Mouse (Mus musculus): Measurements from ENCODE around the gene Eif2a. TPM values are rescaled to one million over a fixed set of nuclear protein-coding genes. Genes with fewer than 3 reads are reported as not detected.

Gene Eif2a
- polyA plus RNA-seq, 1 experiment = 9.9 TPM

DNA sequence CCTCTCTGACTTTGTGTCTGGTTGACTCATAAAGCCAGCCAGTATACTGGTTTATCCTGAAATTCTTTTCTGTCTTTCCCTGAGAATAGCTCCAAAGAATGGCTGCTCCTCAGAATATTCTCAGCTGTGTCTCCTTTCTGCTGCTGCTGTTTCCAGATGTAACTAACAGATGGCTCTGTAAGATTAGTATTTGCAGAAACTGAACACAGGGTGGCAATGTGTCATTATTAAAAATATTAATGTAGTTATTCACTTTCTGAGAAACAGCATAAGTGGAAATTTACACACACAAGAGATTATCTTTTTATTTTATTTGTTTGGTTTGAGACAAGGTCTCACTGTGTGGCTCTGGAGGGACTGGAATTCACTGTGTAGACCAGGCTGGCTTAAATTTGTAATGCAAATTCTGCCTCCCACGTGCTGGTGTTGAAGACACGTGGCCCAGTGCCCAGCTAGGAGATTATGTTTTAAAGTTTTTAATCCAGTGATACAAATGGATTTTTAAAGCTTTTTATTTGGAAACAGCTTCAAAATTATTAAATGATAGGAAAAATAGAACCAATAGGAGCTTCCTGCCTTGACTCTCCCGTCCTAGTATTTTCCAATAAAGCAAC is 21.8 kb upstream of the Eif2a start:
- Histone ChIP-seq H3K4me1 (ENCODE audit: control insufficient read depth, insufficient read depth, low read length) (no peaks in the 10 kb centered on the region), H3K4me3 (replicated peaks; ENCODE audit: extremely low read depth, low read depth, low read length) (no peak overlapping the region)
- 59% methylated on average over 3 of the region's 3 CpGs for WGBS
- TF ChIP-seq CTCF (IDR thresholded peaks at IDR 0.05; ENCODE audit: insufficient read depth, low read length) (no peak), POLR2A (IDR thresholded peaks at IDR 0.05; ENCODE audit: borderline replicate concordance, extremely low read depth, low read depth, low read length) (no peak)
- no peak for DNase-seq

DNA sequence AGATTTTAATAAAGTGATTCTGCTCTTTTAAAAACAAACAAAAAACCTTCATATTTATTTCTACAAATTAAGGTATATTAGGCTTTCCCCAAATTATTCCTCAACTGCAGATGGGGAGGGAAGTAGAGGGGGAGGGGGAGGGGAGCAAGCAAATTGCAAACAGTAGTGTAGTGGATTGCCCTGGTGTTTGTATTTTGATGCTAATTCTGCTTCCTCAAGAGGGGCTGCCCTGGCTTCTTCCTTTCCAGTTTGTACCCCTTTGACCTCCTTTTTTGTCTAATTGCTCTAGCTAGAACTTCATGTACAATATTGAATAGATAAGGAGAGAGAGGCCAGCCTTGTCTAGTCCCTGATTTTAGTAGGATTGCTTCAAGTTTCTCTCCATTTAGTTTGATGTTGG is 20.9 kb upstream of the Eif2a start:
- DNase-seq = no peak
- Histone ChIP-seq H3K4me1 (ENCODE audit: control insufficient read depth, insufficient read depth, low read length) (no peaks in the 10 kb centered on the region), H3K4me3 (replicated peaks; ENCODE audit: extremely low read depth, low read depth, low read length) (no peak overlapping the region)
- TF ChIP-seq CTCF (IDR thresholded peaks at IDR 0.05; ENCODE audit: insufficient read depth, low read length) (no peak), POLR2A (IDR thresholded peaks at IDR 0.05; ENCODE audit: borderline replicate concordance, extremely low read depth, low read depth, low read length) (no peak)

DNA sequence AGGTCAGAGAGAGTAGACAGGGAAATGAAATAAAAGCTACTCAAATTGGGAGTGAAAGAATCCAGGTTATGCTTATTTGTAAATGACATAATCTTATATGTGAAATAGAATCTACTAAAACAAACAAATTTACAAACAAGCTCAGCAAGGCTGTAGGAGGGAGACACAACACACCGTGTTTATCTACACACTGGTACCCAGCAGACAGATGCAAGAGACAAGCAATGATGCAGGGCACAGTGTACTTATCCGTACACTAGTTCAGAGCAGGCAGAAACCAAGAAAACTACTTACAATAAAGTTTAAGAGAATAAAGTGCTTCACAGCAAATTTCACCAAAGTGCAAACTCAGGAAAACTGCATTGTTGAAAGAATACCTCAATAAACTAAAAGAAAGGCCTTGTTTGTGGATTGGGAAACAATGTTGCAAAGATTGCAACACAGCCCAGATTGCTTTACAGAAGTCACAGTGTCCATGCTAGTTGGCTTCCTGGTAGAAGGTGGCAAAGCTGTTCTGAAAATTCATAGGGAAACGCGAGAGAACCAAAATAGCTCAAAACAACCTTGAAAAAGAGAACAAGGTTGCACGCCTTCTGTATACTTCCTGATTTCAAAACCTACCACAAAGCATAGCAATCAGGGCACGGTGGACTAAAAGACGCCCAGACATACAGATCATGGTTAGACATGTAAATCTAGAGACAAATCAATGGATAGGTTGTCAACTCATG is 17.4 kb upstream of the Eif2a start:
- H3K4me1 ChIP-seq (ENCODE audit: control insufficient read depth, insufficient read depth, low read length) = no peaks in the 10 kb centered on the region
- no peak for DNase-seq
- WGBS = 64% methylated on average over 7 of the region's 7 CpGs
- no peak for TF ChIP-seq POLR2A (IDR thresholded peaks at IDR 0.05; ENCODE audit: borderline replicate concordance, extremely low read depth, low read depth, low read length)
- no peak for TF ChIP-seq CTCF (IDR thresholded peaks at IDR 0.05; ENCODE audit: insufficient read depth, low read length)
- no peak overlapping the region for H3K4me3 ChIP-seq (replicated peaks; ENCODE audit: extremely low read depth, low read depth, low read length)

DNA sequence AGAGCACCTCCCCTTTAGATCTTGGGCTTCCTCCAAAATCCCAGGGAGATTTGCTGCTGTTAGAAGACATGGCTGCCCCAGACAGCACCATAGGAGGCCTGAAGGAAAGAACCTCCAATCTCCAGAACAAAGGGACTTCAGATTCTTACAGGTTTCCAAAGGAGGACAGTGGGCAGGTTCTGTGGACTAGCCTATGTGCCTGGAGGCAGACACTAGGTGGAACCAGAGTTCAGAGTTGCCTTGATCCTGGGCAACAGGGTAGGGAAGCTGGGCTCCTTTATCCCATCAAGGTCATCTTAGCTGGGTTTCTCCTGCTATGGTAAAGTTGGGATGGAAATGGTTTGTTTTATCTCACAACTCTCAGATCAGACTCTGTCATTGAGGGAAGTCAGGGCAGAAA is 14.0 kb upstream of the Eif2a start:
- no peak for DNase-seq
- H3K4me1 ChIP-seq (ENCODE audit: control insufficient read depth, insufficient read depth, low read length) = no peaks in the 10 kb centered on the region
- no peak overlapping the region for H3K4me3 ChIP-seq (replicated peaks; ENCODE audit: extremely low read depth, low read depth, low read length)
- TF ChIP-seq CTCF (IDR thresholded peaks at IDR 0.05; ENCODE audit: insufficient read depth, low read length) (peak; percentile 68), POLR2A (IDR thresholded peaks at IDR 0.05; ENCODE audit: borderline replicate concordance, extremely low read depth, low read depth, low read length) (no peak)

DNA sequence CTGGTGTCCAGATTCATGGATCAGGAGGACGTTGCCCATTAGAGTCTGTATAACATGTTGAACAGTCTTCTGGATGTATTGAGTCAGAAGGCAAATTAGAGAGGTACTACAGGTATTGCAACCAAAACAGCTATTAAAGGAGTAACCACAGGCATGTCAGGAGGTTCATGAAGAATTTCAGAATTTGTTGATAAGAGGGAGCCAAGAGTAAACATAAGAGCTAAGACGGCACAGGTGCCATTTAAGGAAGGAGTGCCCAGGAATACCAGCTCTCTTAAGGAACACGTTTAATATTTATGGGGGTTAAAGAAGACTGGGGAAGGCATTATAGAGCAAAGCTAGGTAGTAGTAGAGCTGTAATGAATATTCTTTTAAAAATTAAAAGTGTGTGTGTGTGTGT is 12.9 kb upstream of the Eif2a start:
- TF ChIP-seq POLR2A (IDR thresholded peaks at IDR 0.05; ENCODE audit: borderline replicate concordance, extremely low read depth, low read depth, low read length) = no peak
- TF ChIP-seq CTCF (IDR thresholded peaks at IDR 0.05; ENCODE audit: insufficient read depth, low read length) = no peak
- DNase-seq = no peak
- no peak overlapping the region for H3K4me3 ChIP-seq (replicated peaks; ENCODE audit: extremely low read depth, low read depth, low read length)
- WGBS = 47% methylated on average over 3 of the region's 3 CpGs
- 0 out of 2 replicates have a peak, but pooled peaks cover 2% of the 10 kb centered on the region for H3K4me1 ChIP-seq (ENCODE audit: control insufficient read depth, insufficient read depth, low read length)

DNA sequence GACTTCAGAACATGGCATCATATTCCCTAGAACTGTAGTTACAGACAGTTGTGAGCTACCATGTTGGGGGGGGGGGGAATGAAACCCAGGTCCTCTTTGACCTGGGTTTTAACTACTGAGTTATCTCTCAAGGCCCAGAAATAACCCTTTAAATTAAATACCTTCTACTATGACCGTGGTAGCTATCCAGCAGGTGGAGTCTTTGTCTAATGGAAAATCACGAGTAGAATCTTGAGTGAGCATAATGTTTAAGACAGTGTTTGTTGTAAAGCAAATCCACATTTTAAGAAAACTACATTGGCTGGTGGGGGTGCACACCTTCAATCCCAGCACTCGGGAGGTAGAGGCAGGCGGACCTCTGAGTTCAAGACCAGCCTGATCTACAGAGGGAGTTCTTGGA is 12.1 kb upstream of the Eif2a start:
- Histone ChIP-seq H3K4me1 (ENCODE audit: control insufficient read depth, insufficient read depth, low read length) (peaks cover 4% of the 10 kb centered on the region; the same call in 1 of the 2 replicates), H3K4me3 (replicated peaks; ENCODE audit: extremely low read depth, low read depth, low read length) (no peak overlapping the region)
- DNase-seq = no peak
- TF ChIP-seq CTCF (IDR thresholded peaks at IDR 0.05; ENCODE audit: insufficient read depth, low read length) = no peak
- no peak for TF ChIP-seq POLR2A (IDR thresholded peaks at IDR 0.05; ENCODE audit: borderline replicate concordance, extremely low read depth, low read depth, low read length)
- WGBS = 75% methylated on average over 4 of the region's 4 CpGs

DNA sequence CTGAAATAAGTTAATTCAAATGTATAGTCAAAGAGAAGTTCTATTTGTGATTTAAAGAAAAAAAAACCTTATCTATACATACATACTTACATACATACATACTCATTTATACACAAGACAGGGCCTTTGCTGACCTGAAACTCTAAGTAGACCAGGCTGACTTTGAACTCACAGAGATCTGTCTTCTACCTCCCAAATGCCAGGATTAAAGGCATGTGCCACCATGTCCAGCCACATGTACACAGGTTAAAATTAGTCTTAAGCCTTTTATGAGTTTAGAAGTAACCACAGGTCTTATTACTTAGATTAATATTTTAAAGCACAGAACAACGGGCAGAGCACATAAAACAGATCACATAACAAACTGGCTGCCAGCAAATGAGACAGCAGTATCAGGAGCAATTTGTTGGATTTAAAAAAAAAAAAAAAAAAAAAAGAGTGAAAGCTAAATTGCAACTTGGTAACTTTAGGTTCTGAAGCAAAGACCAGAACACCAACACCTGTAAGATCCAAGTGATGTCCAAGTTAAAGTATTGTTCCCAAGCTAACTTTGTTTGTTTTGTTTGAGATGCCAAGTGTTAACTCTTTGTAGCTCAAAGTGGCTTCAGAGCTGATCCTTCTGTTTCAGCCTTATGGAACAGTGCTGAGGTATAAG is 9.5 kb upstream of the Eif2a start:
- peaks cover 4% of the 10 kb centered on the region; the same call in 1 of the 2 replicates for H3K4me1 ChIP-seq (ENCODE audit: control insufficient read depth, insufficient read depth, low read length)
- TF ChIP-seq POLR2A (IDR thresholded peaks at IDR 0.05; ENCODE audit: borderline replicate concordance, extremely low read depth, low read depth, low read length) (no peak), CTCF (IDR thresholded peaks at IDR 0.05; ENCODE audit: insufficient read depth, low read length) (no peak)
- WGBS = 48% methylated on average over 1 of the region's 1 CpGs

DNA sequence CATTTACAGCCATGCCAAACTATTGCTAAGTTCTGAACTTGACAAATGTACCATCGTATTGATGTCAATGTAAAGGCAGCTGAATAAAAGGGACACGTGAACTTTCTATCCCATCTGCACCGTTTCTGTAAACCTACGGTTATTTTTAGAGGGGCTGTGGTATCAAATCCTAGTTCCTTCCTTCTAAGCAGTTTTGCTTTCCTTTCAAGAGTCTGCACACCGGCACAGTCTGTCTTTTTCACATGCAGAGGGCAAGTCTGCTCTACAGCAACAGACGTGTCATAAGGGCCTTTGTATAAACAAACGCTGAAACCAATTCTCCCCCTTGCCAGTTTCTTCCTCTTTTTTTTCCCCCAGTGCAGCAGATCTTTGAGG is 9.0 kb upstream of the Eif2a start:
- TF ChIP-seq POLR2A (IDR thresholded peaks at IDR 0.05; ENCODE audit: borderline replicate concordance, extremely low read depth, low read depth, low read length) (no peak), CTCF (IDR thresholded peaks at IDR 0.05; ENCODE audit: insufficient read depth, low read length) (no peak)
- H3K4me1 ChIP-seq (ENCODE audit: control insufficient read depth, insufficient read depth, low read length) = peaks cover 4% of the 10 kb centered on the region; the same call in 1 of the 2 replicates
- 16% methylated on average over 7 of the region's 7 CpGs for WGBS
- DNase-seq = no peak
- H3K4me3 ChIP-seq (replicated peaks; ENCODE audit: extremely low read depth, low read depth, low read length) = no peak overlapping the region

More for the DNA sequence above, 9.5 kb upstream of the Eif2a start:
- no peak for DNase-seq
- H3K4me3 ChIP-seq (replicated peaks; ENCODE audit: extremely low read depth, low read depth, low read length) = no peak overlapping the region

DNA sequence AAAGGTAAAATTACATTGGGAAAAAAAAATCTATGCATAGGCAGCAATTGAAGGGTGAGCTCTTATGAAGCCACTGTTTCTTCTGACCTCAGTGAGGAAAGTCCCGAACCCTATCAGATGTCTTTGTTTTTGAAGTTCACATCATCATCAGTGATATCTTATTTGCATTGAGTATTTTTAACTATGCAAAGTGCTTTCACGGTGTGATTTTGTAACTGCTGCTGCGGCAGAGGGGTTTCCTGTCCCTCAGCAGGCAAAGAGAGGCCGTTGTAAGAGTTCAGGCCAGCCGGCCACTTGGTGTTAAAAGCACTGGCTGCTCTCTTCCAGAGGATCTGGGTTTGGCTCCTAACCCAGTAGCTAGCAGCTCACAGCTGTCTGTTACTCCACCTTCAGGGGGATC is 8.4 kb upstream of the Eif2a start:
- H3K4me3 ChIP-seq (replicated peaks; ENCODE audit: extremely low read depth, low read depth, low read length) = no peak overlapping the region
- 45% methylated on average over 5 of the region's 5 CpGs for WGBS
- DNase-seq = no peak
- H3K4me1 ChIP-seq (ENCODE audit: control insufficient read depth, insufficient read depth, low read length) = peaks cover 4% of the 10 kb centered on the region; the same call in 1 of the 2 replicates
- TF ChIP-seq CTCF (IDR thresholded peaks at IDR 0.05; ENCODE audit: insufficient read depth, low read length) (no peak), POLR2A (IDR thresholded peaks at IDR 0.05; ENCODE audit: borderline replicate concordance, extremely low read depth, low read depth, low read length) (0 out of 2 replicates have a peak, but pooled peaks have one; percentile 9)

Data from lung, adult 2 months (tissue).